Mouse (Mus musculus) CH12.LX (cell line): Measurements from ENCODE around the gene Wdr4. TPM values are rescaled to one million over a fixed set of nuclear protein-coding genes. Genes with fewer than 3 reads are reported as not detected.

Experiments used
- DNase-seq: peaks from one replicate; pipeline ENCODE4 v3.0.0-alpha.2; 2013; ENCODE audit errors: extremely low read depth
- H3K27ac ChIP-seq: 2 replicates; pipeline ENCODE4 v1.5.1; 2012; ENCODE audit warnings: low read depth, mild to moderate bottlenecking, control low read depth, moderate library complexity; ENCODE audit not compliant: insufficient read depth
- H3K27me3 ChIP-seq: replicated peaks from 2 replicates; pipeline ENCODE3; 2012; ENCODE audit warnings: inconsistent platforms
- H3K36me3 ChIP-seq, 2 experiments: replicated peaks in 1 of 2; 2 replicates each; pipeline versions ENCODE3 to v1.6.1; 2012; ENCODE audit warnings: inconsistent platforms in 1 of 2, low read length in 1 of 2, mild to moderate bottlenecking in 1 of 2, mixed read lengths in 1 of 2, moderate library complexity in 1 of 2; ENCODE audit not compliant: control insufficient read depth in 1 of 2, insufficient read depth in 1 of 2
- H3K4me1 ChIP-seq, 2 experiments: 2 replicates each; pipeline ENCODE4 v1.6.1; 2012; ENCODE audit warnings: inconsistent platforms in 1 of 2, moderate library complexity in 1 of 2; ENCODE audit not compliant: insufficient read depth in 2 of 2, control insufficient read depth in 1 of 2
- H3K4me2 ChIP-seq: 2 replicates; pipeline ENCODE4 v1.6.1; 2012; ENCODE audit warnings: low read depth, mild to moderate bottlenecking, control low read depth; ENCODE audit not compliant: poor library complexity, insufficient read depth, severe bottlenecking
- H3K4me3 ChIP-seq, 3 experiments: fragments of 150-350 bp in 1 of 3; sonication (generic) in 1 of 3; replicated peaks in 1 of 3; 2 replicates each; pipeline versions ENCODE3 to v1.5.1; 2011 to 2012; ENCODE audit warnings: low read depth in 2 of 3, low read length in 2 of 3, mild to moderate bottlenecking in 2 of 3, moderate library complexity in 2 of 3, control low read depth in 1 of 3, improper control_type of control experiment in 1 of 3, inconsistent platforms in 1 of 3, mixed read lengths in 1 of 3; ENCODE audit not compliant: poor library complexity in 1 of 3
- H3K79me2 ChIP-seq: replicated peaks from 2 replicates; pipeline ENCODE4 v1.6.1; 2012; ENCODE audit warnings: mild to moderate bottlenecking, moderate library complexity; ENCODE audit not compliant: control insufficient read depth, poor library complexity, insufficient read depth, severe bottlenecking; ENCODE audit errors: extremely low read depth
- H3K9ac ChIP-seq: 2 replicates; pipeline ENCODE4 v1.6.1; 2012; ENCODE audit warnings: low read depth, mild to moderate bottlenecking, control low read depth, moderate library complexity; ENCODE audit not compliant: insufficient read depth
- H3K9me3 ChIP-seq: replicated peaks from 2 replicates; pipeline ENCODE3; 2012; ENCODE audit warnings: low read length, inconsistent platforms, mixed read lengths
- CHD1 ChIP-seq: IDR thresholded peaks from 2 replicates; pipeline ENCODE4 v1.6.1; 2012; ENCODE audit warnings: low read depth, low read length, improper control_type of control experiment, inconsistent platforms
- CHD2 ChIP-seq: IDR thresholded peaks from 2 replicates; pipeline ENCODE4 v1.6.1; 2011; ENCODE audit warnings: low read length, improper control_type of control experiment
- E2F4 ChIP-seq: IDR thresholded peaks from 2 replicates; pipeline ENCODE4 v1.6.1; 2011; ENCODE audit warnings: low read depth, low read length, improper control_type of control experiment; ENCODE audit not compliant: insufficient replicate concordance
- EP300 ChIP-seq: IDR thresholded peaks from 2 replicates; pipeline ENCODE4 v1.6.1; 2011; ENCODE audit warnings: low read length, improper control_type of control experiment
- GABPA ChIP-seq: IDR thresholded peaks from 2 replicates; pipeline ENCODE4 v1.6.1; 2012; ENCODE audit warnings: low read depth, low read length, improper control_type of control experiment, inconsistent platforms; ENCODE audit not compliant: insufficient replicate concordance
- IRF4 ChIP-seq: IDR thresholded peaks from 2 replicates; pipeline ENCODE4 v1.6.1; 2014; ENCODE audit warnings: low read depth, mild to moderate bottlenecking, inconsistent platforms, low read length, improper control_type of control experiment
- JUND ChIP-seq: conservative IDR thresholded peaks from 2 replicates; pipeline ENCODE4 v1.6.1; 2011; ENCODE audit warnings: low read depth, low read length, improper control_type of control experiment
- MAFK ChIP-seq: IDR thresholded peaks from 2 replicates; pipeline ENCODE4 v1.6.1; 2011; ENCODE audit warnings: low read length, improper control_type of control experiment; ENCODE audit not compliant: insufficient replicate concordance
- MAX ChIP-seq: IDR thresholded peaks from 2 replicates; pipeline ENCODE4 v1.6.1; 2011; ENCODE audit warnings: low read length, improper control_type of control experiment
- MAZ ChIP-seq: IDR thresholded peaks from 2 replicates; pipeline ENCODE4 v1.6.1; 2012; ENCODE audit warnings: low read depth, mild to moderate bottlenecking, inconsistent platforms, low read length, improper control_type of control experiment, moderate library complexity
- MXI1 ChIP-seq: IDR thresholded peaks from 2 replicates; pipeline ENCODE4 v1.6.1; 2011; ENCODE audit warnings: mild to moderate bottlenecking, low read depth, low read length, improper control_type of control experiment
- NELFE ChIP-seq: IDR thresholded peaks from 2 replicates; pipeline ENCODE4 v1.6.1; 2011; ENCODE audit warnings: low read depth, low read length, improper control_type of control experiment
- NRF1 ChIP-seq: IDR thresholded peaks from 2 replicates; pipeline ENCODE4 v1.6.1; 2014; ENCODE audit warnings: low read depth, mild to moderate bottlenecking, inconsistent platforms, low read length, improper control_type of control experiment, moderate library complexity
- PAX5 ChIP-seq: IDR thresholded peaks from 2 replicates; pipeline ENCODE4 v1.6.1; 2012; ENCODE audit warnings: low read length, inconsistent platforms, mixed read lengths
- POLR2A ChIP-seq: IDR thresholded peaks from 2 replicates; pipeline ENCODE4 v1.6.1; 2011; ENCODE audit warnings: low read depth, mild to moderate bottlenecking, improper control_type of control experiment, low read length
- POLR2AphosphoS2 ChIP-seq: IDR thresholded peaks from 2 replicates; pipeline ENCODE4 v1.6.1; 2011; ENCODE audit warnings: low read depth, low read length, improper control_type of control experiment
- RCOR1 ChIP-seq: conservative IDR thresholded peaks from 2 replicates; pipeline ENCODE4 v1.6.1; 2012; ENCODE audit warnings: low read depth, mild to moderate bottlenecking, inconsistent platforms, low read length, improper control_type of control experiment
- SMC3 ChIP-seq: IDR thresholded peaks from 2 replicates; pipeline ENCODE4 v1.6.1; 2011; ENCODE audit warnings: low read depth, low read length, improper control_type of control experiment
- TBP ChIP-seq: conservative IDR thresholded peaks from 2 replicates; pipeline ENCODE4 v1.6.1; 2011; ENCODE audit warnings: low read depth, low read length, improper control_type of control experiment
- TCF12 ChIP-seq: IDR thresholded peaks from 2 replicates; pipeline ENCODE4 v1.6.1; 2014; ENCODE audit warnings: low read depth, mild to moderate bottlenecking, inconsistent platforms, low read length, improper control_type of control experiment
- UBTF ChIP-seq: IDR thresholded peaks from 2 replicates; pipeline ENCODE4 v1.6.1; 2012; ENCODE audit warnings: low read depth, mild to moderate bottlenecking, inconsistent platforms, low read length, improper control_type of control experiment, moderate library complexity
- USF1 ChIP-seq: IDR thresholded peaks from 2 replicates; pipeline ENCODE4 v1.6.1; 2014; ENCODE audit warnings: low read depth, mild to moderate bottlenecking, inconsistent platforms, low read length, improper control_type of control experiment
- USF2 ChIP-seq: conservative IDR thresholded peaks from 2 replicates; pipeline ENCODE4 v1.6.1; 2011; ENCODE audit warnings: low read depth, low read length, improper control_type of control experiment
- ZNF384 ChIP-seq: IDR thresholded peaks from 2 replicates; pipeline ENCODE4 v1.6.1; 2012; ENCODE audit warnings: low read depth, low read length, improper control_type of control experiment, inconsistent platforms
- dilution Hi-C: fragments of 300-500 bp; cut with MboI; formaldehyde crosslinking; loops from 2 replicates; pipeline ENCODE4 v1.14.3; 2020; ENCODE audit warnings: low sequenced_read_pairs; ENCODE audit not compliant: extremely low pct_unique_long_range_greater_than_20kb, extremely low pct_ligation_motif_present
- in situ Hi-C: fragments of 300-500 bp; cut with MboI; formaldehyde crosslinking; loops from 3 replicates; pipeline ENCODE4 v1.14.3; 2019; ENCODE audit warnings: low sequenced_read_pairs, low pct_ligation_motif_present, low pct_unique_long_range_greater_than_20kb, mixed read lengths
- polyA plus RNA-seq: library from polyadenylated mRNA; unstranded; fragments of >175 nt; gene quantifications from 2 replicates; pipeline ENCODE4 v1.2.1, GENCODE M21; 2012; ENCODE audit warnings: low read depth; ENCODE audit not compliant: insufficient read length
- total RNA-seq, 2 experiments: library from RNA; depleted of rRNA; stranded (reverse); fragments of 300-350 nt in 1 of 2; fragments of >200 nt in 1 of 2; gene quantifications; 2 replicates each; pipeline ENCODE4 v1.2.3; 2012 to 2014

The Wdr4 gene
- total and polyA plus RNA-seq, 3 experiments = 48.3 to 56.2 (median 51.4) TPM

- Histone ChIP-seq H3K36me3 (peaks cover 42 to 74% of the 10 kb centered on the region in 2 experiments), H3K9me3 (no peaks in the 10 kb centered on the region), H3K4me2 (no peak overlapping the region), H3K27me3 (no peaks in the 10 kb centered on the region), H3K4me3 (no peak overlapping the region), H3K9ac (no peak overlapping the region), H3K27ac (no peak overlapping the region), H3K79me2 (peaks cover 26% of the 10 kb centered on the region), H3K4me1 (peaks cover 0 to 43% of the 10 kb centered on the region in 2 experiments; a peak in 2 of 4 replicates)
- TF ChIP-seq USF1 (no peak), POLR2A (no peak), MAZ (no peak), MAX (no peak), CHD2 (no peak), EP300 (no peak), UBTF (no peak), USF2 (no peak), NELFE (no peak), SMC3 (no peak), GABPA (no peak), RCOR1 (no peak), TCF12 (no peak), IRF4 (no peak), POLR2AphosphoS2 (no peak), PAX5 (no peak), MXI1 (no peak), TBP (no peak)
- dilution Hi-C loops (no loop called here), in situ Hi-C loops (no loop called here)
- DNase-seq = no peak
Measured at GRCm38 (mm10) chr17:31525114-31525513, 5.3 kb upstream of the Wdr4 start.

GRCm38 (mm10) chr17:31521948-31522347 lies 2.2 kb upstream of the Wdr4 start:
- no peaks in the 10 kb centered on the region for H3K9me3 ChIP-seq
- no peak overlapping the region for H3K4me3 ChIP-seq
- no peak for DNase-seq
- no peak overlapping the region for H3K4me2 ChIP-seq
- no peaks in the 10 kb centered on the region for H3K27me3 ChIP-seq
- H3K9ac ChIP-seq = no peak overlapping the region
- H3K27ac ChIP-seq = no peak overlapping the region
- peaks cover 20 to 44% of the 10 kb centered on the region in 2 experiments for H3K36me3 ChIP-seq
- in situ Hi-C loops = no loop called here
- TF ChIP-seq MAFK (no peak), UBTF (no peak), USF2 (no peak), JUND (no peak), IRF4 (no peak), MXI1 (no peak), ZNF384 (no peak), CHD1 (no peak), E2F4 (no peak), MAZ (no peak), POLR2A (no peak), NRF1 (no peak), NELFE (no peak)
- TF ChIP-seq, all 38 proteins: peak for 0
- H3K4me1 ChIP-seq = peaks cover 2 to 30% of the 10 kb centered on the region in 2 experiments; a peak in 2 of 4 replicates
- dilution Hi-C loops = no loop called here
- H3K79me2 ChIP-seq = peaks cover 26% of the 10 kb centered on the region
